Mouse (Mus musculus) left cerebral cortex, adult 9 months (tissue): ENCODE measurements at regions not wholly inside any gene's neighbourhood (a gene's known extent, or its start where the extent isn't known, plus 50 kb on each side); places are given as distances from the start of the nearest gene placed in this dataset.

ENCODE experiments used
- DNase-seq, 2 experiments: peaks; one replicate each; pipeline ENCODE4 v3.0.0; 2022; ENCODE audit warnings: low spot score in 2 of 2

DNA sequence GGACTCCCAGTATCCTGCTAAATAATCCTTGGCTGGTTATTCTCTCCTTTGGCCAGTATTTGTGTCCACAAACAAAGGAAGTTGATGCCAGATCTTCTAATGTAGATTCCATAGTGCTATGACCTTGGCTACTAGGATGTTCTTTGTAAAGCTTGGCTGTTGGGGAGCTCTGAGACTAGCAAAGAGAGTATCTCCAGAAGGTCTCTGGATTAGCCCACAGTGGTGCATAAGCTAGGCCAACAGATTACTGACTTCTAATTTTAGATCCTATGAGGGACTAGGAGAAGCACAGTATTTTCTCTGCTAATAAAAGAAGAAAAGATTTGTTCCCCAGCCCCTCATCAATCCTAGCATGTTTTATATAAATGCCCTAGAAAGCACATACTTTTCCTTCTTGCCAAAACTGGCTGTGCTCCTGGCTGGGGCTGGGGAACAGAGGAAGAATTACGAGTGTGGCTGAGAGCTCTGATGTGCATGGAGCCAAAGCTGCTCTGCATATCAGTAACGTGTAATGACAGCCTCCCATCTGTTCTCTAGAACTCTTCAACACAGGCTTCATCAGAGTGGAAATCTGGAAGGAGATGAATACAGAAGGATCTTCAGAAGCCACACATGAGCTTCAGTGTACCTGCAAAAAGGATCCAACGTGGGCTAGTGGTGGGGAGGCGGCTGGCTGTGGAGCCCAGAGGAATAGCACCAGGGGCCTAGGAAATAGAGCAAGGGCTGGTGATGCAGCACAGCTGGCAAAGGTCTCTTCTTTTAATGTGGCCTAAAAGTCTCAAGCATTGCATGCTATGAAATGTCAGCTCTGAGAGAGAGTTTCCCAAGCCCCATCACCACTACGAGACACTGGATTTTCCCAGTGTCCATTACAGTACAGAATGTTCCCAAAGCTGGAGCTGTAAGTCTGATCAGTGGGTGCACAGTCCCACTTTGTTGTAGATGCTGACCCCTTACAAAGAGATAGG is 283.0 kb upstream of the Plxna2 start:
- peak; percentile 61 to 66 for DNase-seq

DNA sequence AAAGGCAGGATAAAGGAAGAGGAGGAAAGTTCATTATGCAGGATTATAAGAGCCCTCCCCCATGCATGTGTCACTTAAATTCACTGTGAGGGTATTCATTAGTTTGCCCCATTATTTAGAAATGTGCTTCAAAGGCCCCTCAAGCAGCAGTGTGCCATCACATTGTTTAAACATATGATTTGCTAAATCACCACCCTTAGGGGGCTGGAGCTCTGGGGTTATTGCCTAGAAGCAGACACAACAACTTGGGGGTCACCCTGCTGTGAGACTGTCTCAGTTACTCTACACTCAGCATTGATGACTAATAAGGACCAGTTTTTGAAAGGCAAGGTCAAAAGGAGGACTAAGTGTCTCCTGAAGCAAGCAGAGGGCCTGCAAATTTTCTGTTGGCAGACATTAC is 285.4 kb upstream of the Plxna2 start:
- DNase-seq: no peak

- no peak for DNase-seq
Observed at GRCm38 (mm10) chr1:194330471-194330870, 287.5 kb upstream of the Plxna2 start.

GRCm38 (mm10) chr1:194320320-194321036 is 297.5 kb upstream of the Plxna2 start:
- DNase-seq: no peak

GRCm38 (mm10) chr1:194318351-194318750 is 299.7 kb upstream of the Plxna2 start:
- no peak for DNase-seq

DNA sequence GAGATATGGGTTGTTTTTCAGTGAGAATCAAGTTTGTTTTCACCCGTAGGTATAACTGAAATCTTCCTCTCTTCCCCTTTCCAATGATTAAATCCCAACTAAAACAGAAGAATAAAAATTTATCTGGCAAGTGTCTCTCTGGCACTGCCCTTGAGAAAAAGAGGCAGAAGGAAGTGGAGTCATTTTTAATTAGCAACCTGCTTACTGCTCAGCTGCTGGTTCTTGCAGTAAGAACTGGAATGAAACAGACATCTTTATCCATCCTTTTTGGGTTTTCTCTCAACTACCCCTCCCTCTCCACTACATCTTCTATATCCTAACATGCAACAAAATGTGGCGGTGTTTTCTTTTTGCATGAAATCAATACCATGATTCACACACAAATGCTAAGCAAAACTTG is 302.4 kb upstream of the Plxna2 start:
- DNase-seq: no peak

DNA sequence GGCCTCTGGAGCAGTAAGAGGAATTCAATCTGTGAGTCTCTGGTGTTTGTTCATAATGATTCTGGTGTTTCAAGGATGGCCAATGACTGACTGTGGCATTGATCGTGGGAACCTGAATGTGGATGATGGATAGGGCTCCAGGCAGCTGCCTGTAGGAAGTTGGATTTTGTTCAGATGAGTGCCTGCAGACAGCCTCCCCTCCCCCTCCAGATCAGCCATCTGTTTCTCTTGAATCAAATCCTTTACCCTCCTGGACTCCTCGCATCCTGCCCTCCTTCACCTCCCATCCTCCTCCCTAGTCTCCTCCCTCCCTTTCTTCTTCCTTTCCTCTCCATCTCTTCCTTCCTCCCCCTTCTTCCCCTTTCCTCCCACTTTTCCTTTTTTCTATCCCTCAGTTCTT is 307.6 kb upstream of the Plxna2 start:
- DNase-seq: no peak

DNA sequence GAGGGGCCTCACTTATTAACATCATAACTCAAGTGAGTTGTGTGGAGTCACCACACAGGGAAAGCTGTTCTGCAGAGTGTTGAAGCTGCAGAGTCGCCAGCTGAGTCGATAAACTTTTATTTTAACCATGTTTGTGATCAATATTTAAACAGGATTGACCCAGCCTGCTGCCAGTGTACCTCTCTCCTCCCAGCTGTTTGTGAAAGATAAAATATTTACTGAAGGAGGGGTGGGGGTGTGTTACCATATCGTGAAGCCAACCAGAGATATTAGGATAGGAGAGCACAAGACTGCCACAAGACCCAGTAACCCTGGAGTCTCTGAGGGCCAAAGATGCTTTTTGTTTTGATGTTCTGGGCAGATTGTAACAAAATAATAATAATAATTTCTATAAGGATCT is 309.4 kb upstream of the Plxna2 start:
- no peak for DNase-seq

DNA sequence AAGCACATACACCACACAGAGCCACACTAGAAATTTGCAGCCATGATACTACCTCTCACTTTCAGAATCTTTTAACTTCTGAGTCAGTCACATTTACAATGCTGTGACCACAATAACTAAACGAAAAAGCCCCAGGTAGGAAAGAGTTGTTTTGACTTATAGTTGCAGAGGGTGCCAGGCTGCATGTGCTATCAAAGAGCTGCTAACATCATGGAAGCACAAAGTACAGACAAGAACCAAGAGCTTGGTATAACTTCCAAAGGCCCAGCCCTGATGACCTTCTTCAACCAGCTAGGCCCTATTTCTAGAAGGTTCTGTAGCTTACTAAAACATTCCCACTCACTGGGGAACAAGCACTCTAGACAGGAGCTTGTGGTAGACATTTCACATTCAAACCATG is 314.1 kb upstream of the Plxna2 start:
- no peak for DNase-seq

GRCm38 (mm10) chr1:194302775-194303174 is 315.2 kb upstream of the Plxna2 start:
- DNase-seq: no peak

DNA sequence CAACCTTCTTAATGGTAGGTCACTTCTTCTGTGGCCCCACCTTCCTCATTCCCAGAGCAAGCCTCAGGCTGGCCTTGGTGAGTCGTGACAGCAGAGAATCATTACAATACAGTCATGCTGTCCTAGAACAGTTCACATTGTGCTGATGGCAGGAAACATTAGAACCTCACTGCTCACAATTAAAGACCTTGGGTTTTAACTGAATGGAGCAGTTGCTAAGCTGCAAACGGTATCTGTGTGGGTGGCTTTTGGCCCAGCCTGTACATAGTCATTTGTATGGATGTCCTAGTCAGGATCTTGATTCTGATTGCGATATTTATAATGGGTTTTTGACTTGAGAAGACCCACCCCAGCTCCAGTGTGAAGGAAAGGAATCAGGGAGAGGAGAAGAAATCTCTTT is 336.1 kb upstream of the Plxna2 start:
- DNase-seq: no peak

GRCm38 (mm10) chr1:194268028-194268427 is 350.0 kb upstream of the Plxna2 start:
- DNase-seq: peak; percentile 5 to 39

DNA sequence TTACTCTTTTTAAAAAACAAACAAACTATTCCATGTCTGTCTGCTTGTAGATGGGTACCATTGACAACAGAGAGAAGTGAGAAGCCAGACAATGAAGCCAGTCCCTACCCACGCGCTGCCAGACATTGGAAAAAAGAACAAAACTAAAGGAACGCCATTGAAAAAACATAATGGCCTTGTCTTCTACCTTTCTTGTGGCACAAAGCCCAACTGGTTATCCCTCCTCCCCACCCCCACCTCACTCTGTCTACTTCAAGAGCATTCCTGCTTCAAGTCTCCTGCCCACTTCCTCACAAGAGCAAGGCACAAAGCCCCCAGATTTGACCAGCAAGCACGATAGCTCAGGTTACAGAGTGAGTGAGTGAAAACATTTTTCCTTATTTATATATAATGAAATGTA is 355.6 kb upstream of the Plxna2 start:
- DNase-seq: no peak

- DNase-seq: no peak
Observed at GRCm38 (mm10) chr1:194259957-194260356, 358.1 kb upstream of the Plxna2 start.

DNA sequence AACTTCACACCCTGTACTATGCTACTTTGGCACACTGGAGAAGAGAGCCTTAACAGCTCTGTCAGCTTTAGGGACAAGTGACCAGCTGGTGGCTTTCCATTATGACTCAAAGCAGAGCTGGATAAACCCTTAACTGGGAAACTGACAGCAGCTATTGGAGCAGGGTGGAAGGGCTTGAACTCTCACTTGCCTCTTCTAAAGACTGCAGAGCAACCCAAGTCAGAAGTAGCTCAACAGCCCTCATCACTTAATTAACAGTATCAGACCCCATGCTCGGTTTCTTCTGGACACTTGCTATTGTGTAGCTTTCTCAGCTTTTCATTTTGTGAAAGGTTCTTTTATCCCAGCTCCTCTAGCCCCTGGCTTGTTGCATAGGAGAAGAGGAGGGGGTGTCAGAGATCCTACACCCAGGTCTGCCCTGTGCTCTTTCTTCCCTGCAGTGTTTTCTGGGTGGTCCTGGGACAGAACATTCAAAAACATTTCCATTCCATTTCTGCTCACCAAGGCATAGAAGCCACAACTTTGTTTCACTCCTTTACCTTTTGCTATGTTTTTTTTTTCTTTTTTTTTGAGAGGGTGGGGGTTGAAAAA is 373.1 kb upstream of the Plxna2 start:
- DNase-seq: no peak

DNA sequence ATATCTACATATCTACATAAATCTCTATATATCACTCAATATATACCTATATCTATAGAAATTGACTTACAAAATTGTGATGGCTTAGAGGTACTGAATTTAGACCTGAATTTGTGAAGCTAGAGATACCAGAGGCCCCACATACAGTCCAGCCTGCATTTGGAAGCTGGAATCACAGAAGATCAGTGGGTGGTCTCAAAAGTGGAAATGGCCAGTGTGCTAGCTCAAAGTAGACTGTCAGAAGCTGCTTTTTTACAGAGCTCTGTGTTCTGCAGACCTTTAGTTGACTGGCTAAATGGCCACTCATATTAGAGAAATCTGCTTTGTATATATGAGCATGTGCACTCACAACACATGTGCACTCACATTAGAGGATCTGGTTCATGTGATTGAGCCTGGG is 376.9 kb upstream of the Plxna2 start:
- no peak for DNase-seq

DNA sequence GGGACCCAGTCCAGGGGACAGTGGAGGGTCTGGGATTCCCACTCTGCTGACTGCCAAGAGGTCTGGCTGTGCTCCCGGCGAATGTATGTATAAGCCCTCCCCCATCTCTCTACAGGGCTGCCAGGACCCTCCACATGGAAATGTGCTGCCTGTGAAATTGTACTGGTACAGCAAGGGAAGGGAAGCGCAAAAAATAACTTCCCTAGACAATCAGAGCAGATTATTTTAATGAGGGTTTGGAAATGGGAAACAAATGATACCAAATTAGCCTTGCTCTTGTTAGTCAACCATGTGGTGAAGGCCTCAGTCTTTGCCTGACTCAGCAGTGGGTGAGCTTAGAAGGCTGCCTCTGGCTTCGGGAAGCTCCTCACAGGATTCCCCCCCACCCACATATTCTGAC is 386.8 kb upstream of the Plxna2 start:
- DNase-seq: peak; percentile 11 to 16

DNA sequence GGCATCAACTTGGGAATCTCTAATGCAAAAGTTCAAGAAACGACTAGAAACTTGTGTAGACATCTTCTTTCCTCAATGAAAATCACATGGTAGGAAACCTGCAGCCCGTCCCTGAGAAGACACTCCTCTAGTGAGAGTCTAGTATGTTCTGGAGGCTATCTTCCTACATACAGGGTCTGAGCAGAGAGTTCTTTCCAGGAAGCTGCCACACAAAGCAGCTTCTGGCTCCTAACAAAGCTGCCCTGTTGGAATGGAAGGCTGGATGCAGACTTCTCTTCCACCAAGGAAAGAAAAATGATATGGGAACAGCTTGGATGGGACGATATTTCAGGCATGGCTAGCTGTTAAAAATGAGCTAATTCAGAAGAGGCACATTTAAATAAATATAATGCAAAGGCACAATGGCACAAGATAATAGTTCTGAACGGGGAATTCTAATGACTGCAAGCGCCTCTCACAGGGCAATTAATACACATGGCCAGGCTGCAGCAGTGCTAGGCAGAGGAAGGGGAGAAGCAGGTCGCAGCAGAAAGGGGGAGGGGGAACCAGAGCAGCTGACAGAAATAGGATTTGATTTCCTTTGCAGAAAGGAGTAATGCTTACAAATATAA is 391.4 kb upstream of the Plxna2 start:
- DNase-seq: no peak

DNA sequence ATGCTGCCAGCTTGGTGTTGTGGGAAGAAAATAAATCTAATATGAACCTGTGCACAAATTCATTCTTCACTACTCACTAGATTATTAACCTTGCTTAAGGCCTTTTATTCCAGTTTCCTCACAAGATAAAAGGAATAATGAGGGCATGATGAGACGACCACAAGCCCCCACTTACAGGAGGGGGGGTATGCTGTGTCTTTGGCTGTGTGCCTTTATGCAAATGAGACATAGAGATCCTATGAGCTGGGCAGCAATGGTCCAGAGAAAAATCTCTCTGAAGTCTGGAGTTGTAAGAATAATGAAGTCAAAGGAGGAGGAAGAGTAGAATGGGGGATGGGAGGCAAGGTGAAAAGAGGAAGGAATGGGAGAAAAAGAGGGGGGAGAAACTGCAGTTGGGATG is 392.2 kb upstream of the Plxna2 start:
- no peak for DNase-seq

- DNase-seq: no peak
Observed at GRCm38 (mm10) chr1:194224046-194224445, 394.0 kb upstream of the Plxna2 start.

DNA sequence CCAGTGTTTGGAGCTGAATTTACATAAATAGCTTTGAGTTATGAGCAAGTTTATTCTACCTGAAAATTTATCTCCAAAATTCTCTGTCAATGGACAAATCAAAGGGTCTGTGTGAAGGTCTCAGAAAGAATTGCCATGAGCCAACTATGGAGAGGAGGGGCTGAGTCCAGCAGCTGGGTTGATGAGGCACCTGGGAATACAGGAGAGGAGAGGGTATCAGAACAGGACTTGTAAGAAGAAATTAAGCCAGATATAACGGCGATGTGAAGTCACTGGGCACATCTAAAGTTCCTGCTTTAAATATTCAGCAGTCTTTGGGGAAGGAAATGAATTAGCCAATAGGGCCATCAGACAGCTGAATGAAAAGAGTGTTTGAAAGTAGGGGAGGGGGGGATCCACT is 394.4 kb upstream of the Plxna2 start:
- DNase-seq: no peak

- peak; percentile 23 to 75 for DNase-seq
Observed at GRCm38 (mm10) chr1:194223015-194223414, 395.0 kb upstream of the Plxna2 start.
